Mouse (Mus musculus): Measurements from ENCODE around the gene Mfng.

DNA sequence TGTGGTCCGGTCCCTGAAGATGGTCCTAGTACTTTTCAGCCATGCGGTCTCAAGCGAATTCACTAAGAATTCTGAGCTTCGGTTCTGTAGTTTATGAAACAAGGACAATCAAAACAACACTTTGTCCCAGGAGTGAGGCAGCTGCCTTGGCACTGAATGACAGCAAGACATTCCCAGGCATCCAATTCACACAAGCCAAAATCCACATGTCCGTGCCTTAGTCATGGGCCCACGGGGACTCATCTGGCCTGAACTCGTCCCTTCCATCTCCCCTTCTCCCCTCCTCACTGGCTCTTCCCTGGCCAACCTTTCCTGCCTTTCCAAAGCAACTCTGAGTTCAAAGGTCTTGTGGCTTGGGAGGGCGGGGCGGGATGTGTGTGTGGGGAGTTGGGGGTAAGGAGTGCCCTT is 13.1 kb upstream of the Mfng start:
- TF ChIP-seq CHD2 (IDR thresholded peaks at IDR 0.05; ENCODE audit: low read depth, low read length) (no peak), ZC3H11A (IDR thresholded peaks at IDR 0.05; ENCODE audit: borderline replicate concordance, low read depth, low read length) (no peak), ZNF384 (IDR thresholded peaks at IDR 0.05; ENCODE audit: low read depth, low read length) (no peak), MAFK (IDR thresholded peaks at IDR 0.05; ENCODE audit: insufficient read depth, low read depth, low read length) (no peak)

Data from ES-E14 (cell line).